Mouse (Mus musculus) kidney, postnatal 0 days (tissue): Measurements from ENCODE around the gene Abca4. TPM values are rescaled to one million over a fixed set of nuclear protein-coding genes. Genes with fewer than 3 reads are reported as not detected.
A peak's percentile ranks its signal among the peaks of the same experiment; 100 is the strongest.

Source experiments
- ATAC-seq: fragments of 200-750 bp; cut with Nextera tagmentation; replicated peaks from 2 replicates; pipeline ENCODE4 v1.8.0; 2017; ENCODE audit warnings: low read depth, moderate number of reproducible peaks, moderate TSS enrichment, moderate library complexity; ENCODE audit not compliant: low FRiP score
- DNase-seq: peaks from one replicate; pipeline ENCODE4 v3.0.0-alpha.2; 2016; ENCODE audit warnings: low spot score
- H3K27ac ChIP-seq: fragments of 300-500 bp; sonication (generic); 2 replicates; pipeline ENCODE4 v1.5.1; 2014; ENCODE audit warnings: mild to moderate bottlenecking
- H3K27me3 ChIP-seq: fragments of 300-500 bp; sonication (generic); 2 replicates; pipeline ENCODE4 v1.6.1; 2014; ENCODE audit warnings: low read length, mixed read lengths; ENCODE audit not compliant: insufficient read depth
- H3K36me3 ChIP-seq: fragments of 300-500 bp; sonication (generic); 2 replicates; pipeline ENCODE4 v1.6.1; 2014; ENCODE audit warnings: low read length, mixed read lengths; ENCODE audit not compliant: insufficient read depth
- H3K4me1 ChIP-seq: fragments of 300-500 bp; sonication (generic); replicated peaks from 2 replicates; pipeline ENCODE4 v1.6.1; 2014; ENCODE audit warnings: antibody characterized with exemption, low read length, mixed read lengths; ENCODE audit not compliant: insufficient read depth
- H3K4me2 ChIP-seq: fragments of 300-500 bp; sonication (generic); 2 replicates; pipeline ENCODE4 v1.6.1; 2014; ENCODE audit warnings: mild to moderate bottlenecking, low read length, moderate library complexity, mixed read lengths
- H3K4me3 ChIP-seq: fragments of 300-500 bp; sonication (generic); replicated peaks from 2 replicates; pipeline ENCODE4 v1.5.1; 2014; ENCODE audit warnings: low read depth, low read length
- H3K9ac ChIP-seq: fragments of 300-500 bp; sonication (generic); 2 replicates; pipeline ENCODE4 v1.6.1; 2014; ENCODE audit warnings: low read depth, low read length
- H3K9me3 ChIP-seq: fragments of 300-500 bp; sonication (generic); replicated peaks from 2 replicates; pipeline ENCODE4 v1.6.1; 2016; ENCODE audit warnings: low read length, inconsistent platforms, mixed read lengths
- CTCF ChIP-seq: IDR thresholded peaks from 2 replicates; pipeline ENCODE4 v1.5.1; 2016; ENCODE audit warnings: antibody characterized with exemption, low read depth, mild to moderate bottlenecking, moderate library complexity
- WGBS: fragments of 180-500 bp; shearing (Covaris S2); extraction: QIAGEN DNeasy Blood & Tissue Kit; methylation state at CpG from one replicate; pipeline ENCODE4 v1.1.7; 2014; 5-methylcytosine and 5-hydroxymethylcytosine counted together
- polyA plus RNA-seq: library from polyadenylated mRNA; unstranded; fragments of >200 nt; fragmentation: Nextera tagmentation; extraction: Ambion mirVana; gene quantifications from 2 replicates; pipeline ENCODE4 v1.2.1, GENCODE M21; 2015

Abca4 gene
- polyA plus RNA-seq, 1 experiment from 2014 or later = 1.2 TPM

- TF ChIP-seq CTCF = no peak
- Histone ChIP-seq H3K9me3 (no peaks in the 10 kb centered on the region), H3K4me3 (no peak overlapping the region), H3K36me3 (no peaks in the 10 kb centered on the region), H3K27me3 (no peaks in the 10 kb centered on the region), H3K27ac (peak overlapping the region; percentile 58), H3K4me2 (no peak overlapping the region), H3K9ac (no peak overlapping the region), H3K4me1 (no peaks in the 10 kb centered on the region; the same call in 1 of the 2 replicates)
- WGBS = 40% methylated on average over 9 of the region's 9 CpGs
- DNase-seq (peak; percentile 39), ATAC-seq (no peak)
Observed at GRCm38 (mm10) chr3:122118651-122119214, 74.5 kb downstream of the Abca4 start.

DNA sequence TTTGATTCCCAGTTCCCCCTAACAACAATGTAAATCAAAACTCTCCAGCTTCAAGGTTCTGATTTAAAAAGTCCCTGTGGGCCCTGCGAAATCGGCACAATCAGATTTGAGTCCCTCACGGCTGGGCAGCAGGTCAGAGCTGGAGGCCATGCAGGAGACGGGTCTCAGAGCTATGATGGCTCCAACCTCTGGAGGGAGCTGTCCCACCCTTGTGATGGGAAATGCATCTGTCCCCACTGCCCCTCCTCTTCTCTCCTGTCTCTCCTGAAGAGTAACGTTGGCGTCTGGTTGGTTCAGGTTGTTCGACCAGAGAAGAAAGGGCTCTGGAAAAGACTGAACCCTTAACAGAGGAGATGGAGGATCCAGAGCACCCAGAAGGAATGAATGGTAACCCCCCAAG, 75.5 kb downstream of the Abca4 start:
- Histone ChIP-seq H3K27me3 (no peaks in the 10 kb centered on the region), H3K9me3 (no peaks in the 10 kb centered on the region), H3K4me1 (no peaks in the 10 kb centered on the region; the same call in 1 of the 2 replicates), H3K4me2 (no peak overlapping the region), H3K27ac (peak overlapping the region; percentile 66), H3K4me3 (no peak overlapping the region), H3K36me3 (no peaks in the 10 kb centered on the region), H3K9ac (no peak overlapping the region)
- DNase-seq = peak; percentile 25
- ATAC-seq = no peak
- peak; percentile 30; the same call in 1 of the 2 replicates for TF ChIP-seq CTCF
- 65% methylated on average over 7 of the region's 7 CpGs for WGBS

- WGBS = 70% methylated on average over 7 of the region's 7 CpGs
- no peak overlapping the region for H3K9ac ChIP-seq
Observed at GRCm38 (mm10) chr3:122120217-122120616, 76.0 kb downstream of the Abca4 start.

GRCm38 (mm10) chr3:122122127-122122663, 78.0 kb downstream of the Abca4 start:
- DNase-seq (peak; percentile 97), ATAC-seq (peak; percentile 98)
- peak overlapping the region; percentile 34 for H3K4me2 ChIP-seq
- H3K9ac ChIP-seq = peak overlapping the region; percentile 24; the same call in 1 of the 2 replicates
- H3K4me1 ChIP-seq = no peaks in the 10 kb centered on the region; the same call in 1 of the 2 replicates
- no peaks in the 10 kb centered on the region for H3K9me3 ChIP-seq
- peak; percentile 97 for TF ChIP-seq CTCF
- H3K36me3 ChIP-seq = no peaks in the 10 kb centered on the region
- 6% methylated on average over 17 of the region's 17 CpGs for WGBS
- H3K27me3 ChIP-seq = no peaks in the 10 kb centered on the region
- no peak overlapping the region; the same call in 1 of the 2 replicates for H3K4me3 ChIP-seq
- H3K27ac ChIP-seq = peak overlapping the region; percentile 33

More at GRCm38 (mm10) chr3:122120217-122120616, 76.0 kb downstream of the Abca4 start:
- DNase-seq (peak; percentile 74), ATAC-seq (no peak)
- TF ChIP-seq CTCF = no peak
- Histone ChIP-seq H3K27ac (peak overlapping the region; percentile 67), H3K36me3 (no peaks in the 10 kb centered on the region), H3K9me3 (no peaks in the 10 kb centered on the region), H3K27me3 (no peaks in the 10 kb centered on the region), H3K4me2 (no peak overlapping the region), H3K4me1 (no peaks in the 10 kb centered on the region; the same call in 1 of the 2 replicates), H3K4me3 (no peak overlapping the region)

- 88% methylated on average over 8 of the region's 8 CpGs for WGBS
- Histone ChIP-seq H3K4me2 (no peak overlapping the region), H3K9ac (no peak overlapping the region)
Observed at GRCm38 (mm10) chr3:122122838-122123237, 78.6 kb downstream of the Abca4 start.

DNA sequence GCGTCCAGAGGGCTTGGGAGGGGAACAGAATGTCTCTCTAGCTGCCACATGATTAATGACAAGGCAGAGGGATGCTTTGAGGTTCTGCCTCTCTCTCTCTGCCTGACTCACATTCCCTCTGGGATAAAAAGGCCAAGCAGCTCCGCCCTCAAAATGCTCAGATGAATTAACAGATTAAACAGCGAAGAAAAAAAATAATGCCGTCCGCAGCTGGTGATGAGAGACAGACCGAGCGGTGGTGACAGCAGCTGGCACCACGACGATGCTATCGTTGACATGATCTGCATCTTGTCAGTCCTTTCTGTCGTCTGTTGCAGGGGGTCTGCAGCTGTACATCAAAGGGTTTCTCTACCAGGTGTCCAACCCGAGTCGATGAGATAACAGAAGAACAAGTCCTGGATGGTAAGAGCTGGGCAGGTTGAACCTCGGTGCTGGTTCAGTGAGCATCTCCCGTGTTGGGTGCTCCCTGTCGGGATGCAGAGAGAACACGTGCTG, 84.8 kb downstream of the Abca4 start:
- DNase-seq (peak; percentile 66), ATAC-seq (no peak)
- Histone ChIP-seq H3K36me3 (no peaks in the 10 kb centered on the region), H3K4me2 (no peak overlapping the region), H3K27ac (no peak overlapping the region), H3K4me1 (peaks cover 3% of the 10 kb centered on the region; the same call in 1 of the 2 replicates), H3K4me3 (no peak overlapping the region), H3K27me3 (no peaks in the 10 kb centered on the region), H3K9me3 (no peaks in the 10 kb centered on the region), H3K9ac (no peak overlapping the region)
- no peak for TF ChIP-seq CTCF
- WGBS = 37% methylated on average over 17 of the region's 17 CpGs

More at GRCm38 (mm10) chr3:122122838-122123237, 78.6 kb downstream of the Abca4 start:
- ATAC-seq = no peak
- no peak overlapping the region for H3K4me3 ChIP-seq
- peak overlapping the region; percentile 33 for H3K27ac ChIP-seq
- H3K27me3 ChIP-seq = no peaks in the 10 kb centered on the region
- no peaks in the 10 kb centered on the region; the same call in 1 of the 2 replicates for H3K4me1 ChIP-seq
- H3K36me3 ChIP-seq = no peaks in the 10 kb centered on the region
- no peaks in the 10 kb centered on the region for H3K9me3 ChIP-seq
- no peak for DNase-seq
- no peak for TF ChIP-seq CTCF
